In genomic region chr8:6350052-6350451, GRCm38 (mm10) we compare ENCODE assay signal across 15 mouse cellular contexts.
A peak's percentile ranks its signal among the peaks of the same experiment; 100 is the strongest.
DNase-seq lines count a peak whose midpoint lies in the region; ATAC-seq and TF ChIP-seq lines count a peak whose summit lies in the region.
"Had no signal": no experiment of that assay in that cellular context is flagged by ENCODE, and none has a peak within 500 bp of the region (broad histone marks: within the 10 kb centered on the region; RNA-seq: fewer than 3 reads in every experiment).

No protein-coding gene starts in this region.

- no peak overlapping the region for H3K4me2 ChIP-seq in forebrain, embryonic 15.5 days (replicated peaks)
- H3K4me2 ChIP-seq in hindbrain, embryonic 15.5 days: no peak overlapping the region
- no peak overlapping the region for H3K4me2 ChIP-seq in midbrain, postnatal 0 days (ENCODE audit: low read depth, low read length, poor library complexity, severe bottlenecking)
- H3K4me2 ChIP-seq: heart, embryonic 12.5 days; kidney, embryonic 15.5 days; liver, embryonic 13.5 days had no signal

- H3K4me1 ChIP-seq in forebrain, embryonic 15.5 days: no peaks in the 10 kb centered on the region
- no peaks in the 10 kb centered on the region for H3K4me1 ChIP-seq in hindbrain, embryonic 15.5 days (replicated peaks)
- no peaks in the 10 kb centered on the region for H3K4me1 ChIP-seq in midbrain, postnatal 0 days (ENCODE audit: insufficient read depth, low read length)
- no peaks in the 10 kb centered on the region for H3K4me1 ChIP-seq in thymus, adult 2 months (replicated peaks; ENCODE audit: control insufficient read depth, insufficient read depth, low read length)
- H3K4me1 ChIP-seq: heart, embryonic 12.5 days; kidney, embryonic 15.5 days; liver, embryonic 13.5 days had no signal

- DNase-seq in layer of hippocampus, adult 2 months (ENCODE audit: low spot score in 2 of 2): peak; percentile 20 to 50
- DNase-seq in layer of hippocampus, postnatal 36 days: no peak
- peak; percentile 50 for DNase-seq in midbrain, postnatal 0 days (ENCODE audit: low spot score)
- no peak for DNase-seq in thymus, adult 2 months
- no peak for DNase-seq in kidney, adult 9 months
- DNase-seq: adrenal gland, postnatal 25 days; cerebellum, adult 11-12 months; embryo, embryonic 11 days; gastrocnemius, postnatal 36 days; liver, embryonic 13.5 days; lung, postnatal 14 days had no signal

- TF ChIP-seq CTCF in layer of hippocampus, adult 2 months (conservative IDR thresholded peaks at IDR 0.05): peak; percentile 76
- peak; percentile 64 for TF ChIP-seq CTCF in midbrain, postnatal 0 days (IDR thresholded peaks at IDR 0.05)
- TF ChIP-seq CTCF in thymus, adult 2 months (IDR thresholded peaks at IDR 0.05; ENCODE audit: borderline replicate concordance, control insufficient read depth, extremely low read depth, insufficient read depth, low read length, poor library complexity): no peak

- no peaks in the 10 kb centered on the region for H3K27me3 ChIP-seq in forebrain, embryonic 15.5 days
- H3K27me3 ChIP-seq in hindbrain, embryonic 15.5 days: no peaks in the 10 kb centered on the region
- no peaks in the 10 kb centered on the region for H3K27me3 ChIP-seq in midbrain, postnatal 0 days (ENCODE audit: insufficient read depth, low read length)
- H3K27me3 ChIP-seq in thymus, adult 2 months (ENCODE audit: control insufficient read depth, insufficient read depth, low read length): no peaks in the 10 kb centered on the region
- H3K27me3 ChIP-seq: heart, embryonic 12.5 days; kidney, embryonic 15.5 days; liver, embryonic 13.5 days had no signal

- ATAC-seq in forebrain, embryonic 15.5 days (replicated peaks): peak; percentile 93
- peak; percentile 73 for ATAC-seq in hindbrain, embryonic 15.5 days (ENCODE audit: low FRiP score, low read depth)
- no peak for ATAC-seq in midbrain, postnatal 0 days (ENCODE audit: low FRiP score)

- H3K9me3 ChIP-seq in forebrain, embryonic 15.5 days: no peaks in the 10 kb centered on the region
- H3K9me3 ChIP-seq in hindbrain, embryonic 15.5 days: no peaks in the 10 kb centered on the region
- no peaks in the 10 kb centered on the region for H3K9me3 ChIP-seq in midbrain, postnatal 0 days (ENCODE audit: low read length)
- H3K9me3 ChIP-seq: heart, embryonic 12.5 days; kidney, embryonic 15.5 days; liver, embryonic 13.5 days had no signal

- no peaks in the 10 kb centered on the region for H3K36me3 ChIP-seq in forebrain, embryonic 15.5 days
- no peaks in the 10 kb centered on the region for H3K36me3 ChIP-seq in hindbrain, embryonic 15.5 days
- H3K36me3 ChIP-seq in midbrain, postnatal 0 days (ENCODE audit: insufficient read depth, low read length): no peaks in the 10 kb centered on the region
- H3K36me3 ChIP-seq in thymus, adult 2 months (ENCODE audit: control insufficient read depth, insufficient read depth, low read length): no peaks in the 10 kb centered on the region
- H3K36me3 ChIP-seq: heart, embryonic 12.5 days; kidney, embryonic 15.5 days; liver, embryonic 13.5 days had no signal

- no peak overlapping the region for H3K27ac ChIP-seq in layer of hippocampus, adult 2 months
- no peak overlapping the region for H3K27ac ChIP-seq in forebrain, embryonic 15.5 days (replicated peaks)
- no peak overlapping the region for H3K27ac ChIP-seq in hindbrain, embryonic 15.5 days (replicated peaks)
- no peak overlapping the region for H3K27ac ChIP-seq in midbrain, postnatal 0 days (ENCODE audit: low read depth, low read length)
- H3K27ac ChIP-seq in thymus, adult 2 months (ENCODE audit: control insufficient read depth, insufficient read depth, low read length): no peak overlapping the region
- H3K27ac ChIP-seq: kidney, embryonic 15.5 days; liver, embryonic 13.5 days had no signal

- WGBS in forebrain, embryonic 15.5 days: 47% methylated on average over 1 of the region's 1 CpGs
- 46% methylated on average over 1 of the region's 1 CpGs for WGBS in hindbrain, embryonic 15.5 days
- WGBS in midbrain, postnatal 0 days: 67% methylated on average over 1 of the region's 1 CpGs
- 98% methylated on average over 1 of the region's 1 CpGs for WGBS in thymus, adult 2 months

- no peak overlapping the region for H3K4me3 ChIP-seq in layer of hippocampus, adult 2 months
- H3K4me3 ChIP-seq in forebrain, embryonic 15.5 days: no peak overlapping the region
- no peak overlapping the region for H3K4me3 ChIP-seq in hindbrain, embryonic 15.5 days
- H3K4me3 ChIP-seq in midbrain, postnatal 0 days (ENCODE audit: low read depth, low read length): no peak overlapping the region
- no peak overlapping the region for H3K4me3 ChIP-seq in thymus, adult 2 months (ENCODE audit: control insufficient read depth, insufficient read depth, low read length)
- H3K4me3 ChIP-seq: heart, embryonic 12.5 days; kidney, embryonic 15.5 days; liver, embryonic 13.5 days had no signal

- no peak overlapping the region for H3K9ac ChIP-seq in forebrain, embryonic 15.5 days (replicated peaks)
- no peak overlapping the region for H3K9ac ChIP-seq in hindbrain, embryonic 15.5 days
- H3K9ac ChIP-seq in midbrain, postnatal 0 days (replicated peaks; ENCODE audit: low read length, poor library complexity, severe bottlenecking): no peak overlapping the region
- H3K9ac ChIP-seq: heart, embryonic 12.5 days; kidney, embryonic 15.5 days; liver, embryonic 13.5 days had no signal

- no peak for TF ChIP-seq POLR2A in thymus, adult 2 months (IDR thresholded peaks at IDR 0.05; ENCODE audit: control insufficient read depth, extremely low read depth, insufficient read depth, low read length, poor library complexity)

Comparison
In these comparisons a context has a peak if more than half of its experiments do, and no peak if none do; other contexts are left out.
1. DNase-seq: peak in layer of hippocampus, adult 2 months (2 of 2) and midbrain, postnatal 0 days (single experiment); none in layer of hippocampus, postnatal 36 days (0 of 2), thymus, adult 2 months (single experiment) and kidney, adult 9 months (single experiment).